ENCODE assay signal across 25 mouse cellular contexts in the genomic region with DNA sequence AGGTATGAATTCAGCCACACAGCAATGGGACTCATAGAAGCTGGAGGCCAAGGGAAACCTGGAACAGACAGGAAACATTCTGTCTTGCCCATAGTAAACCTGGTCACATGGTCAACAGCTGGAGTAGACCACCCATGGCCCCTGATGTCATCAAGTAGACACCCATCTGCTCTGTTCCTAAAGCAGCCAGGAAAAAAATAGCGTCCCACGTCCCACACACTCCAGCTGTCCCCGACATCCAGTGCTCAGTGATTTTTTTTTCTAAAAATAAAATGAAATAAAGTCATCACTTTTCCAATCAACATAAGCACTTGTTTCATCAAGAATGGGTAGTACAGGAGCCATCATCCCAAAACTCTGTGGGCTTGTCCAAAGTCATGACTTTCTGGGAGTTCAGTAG.
DNase-seq lines count a peak whose midpoint lies in the region.
"Had no signal": no experiment of that assay in that cellular context is flagged by ENCODE, and none has a peak within 500 bp of the region (broad histone marks: within the 10 kb centered on the region; RNA-seq: fewer than 3 reads in every experiment).

No protein-coding gene starts in this region.

- no peaks in the 10 kb centered on the region for H3K4me1 ChIP-seq in heart, embryonic 10.5 days
- H3K4me1 ChIP-seq: hindbrain, embryonic 12.5 days; intestine, embryonic 15.5 days; limb, embryonic 10.5 days; limb, embryonic 15.5 days; liver, embryonic 13.5 days; midbrain, embryonic 13.5 days; neural tube, embryonic 13.5 days had no signal

- DNase-seq in heart, adult 11 months, result peak; percentile 68
- no peak for DNase-seq in heart, embryonic 10.5 days (ENCODE audit: low spot score)
- DNase-seq in left cerebral cortex, postnatal 25 days (ENCODE audit: low spot score in 2 of 2), result peak; percentile 58 to 81
- DNase-seq in left cerebral cortex, adult 11 months (ENCODE audit: low spot score), result no peak
- DNase-seq in right cerebral cortex, postnatal 14 days, result peak; percentile 17
- DNase-seq in urinary bladder, postnatal 4 days (ENCODE audit: low spot score in 2 of 2), result no peak
- DNase-seq in kidney, postnatal 25 days, result no peak
- DNase-seq: adrenal gland, postnatal 25 days; cerebellum, adult 18-20 months; cerebellum, postnatal 10 days; gastrocnemius, postnatal 14 days; heart, postnatal 36 days; kidney, adult 2 months; liver, embryonic 13.5 days; lung, adult 18-20 months; thymus, postnatal 14 days had no signal

- no peak overlapping the region for H3K4me3 ChIP-seq in heart, embryonic 10.5 days
- H3K4me3 ChIP-seq: erythroblast, embryonic 14.5 days; hindbrain, embryonic 12.5 days; intestine, embryonic 15.5 days; limb, embryonic 10.5 days; limb, embryonic 15.5 days; liver, embryonic 13.5 days; midbrain, embryonic 13.5 days; neural tube, embryonic 13.5 days had no signal

- intact Hi-C loops in left cerebral cortex, postnatal 25 days (cut with DNase I), result loop anchor here (2.0 to 5.0 kb wide), 3 partner anchors 42 to 139 kb away; no protein-coding TSS in a partner anchor

- H3K27ac ChIP-seq in heart, embryonic 10.5 days, result no peak overlapping the region
- H3K27ac ChIP-seq: hindbrain, embryonic 12.5 days; hindbrain, postnatal 0 days; intestine, embryonic 15.5 days; limb, embryonic 10.5 days; limb, embryonic 15.5 days; liver, embryonic 13.5 days; macrophage; midbrain, embryonic 13.5 days; neural tube, embryonic 13.5 days had no signal

- no peaks in the 10 kb centered on the region for H3K27me3 ChIP-seq in heart, embryonic 10.5 days (ENCODE audit: insufficient read depth, poor library complexity, severe bottlenecking)
- H3K27me3 ChIP-seq: hindbrain, embryonic 12.5 days; intestine, embryonic 15.5 days; limb, embryonic 15.5 days; liver, embryonic 13.5 days; midbrain, embryonic 13.5 days; neural tube, embryonic 13.5 days had no signal

- 82% methylated on average over 3 of the region's 3 CpGs for WGBS in heart, embryonic 10.5 days

- H3K36me3 ChIP-seq in heart, embryonic 10.5 days, result no peaks in the 10 kb centered on the region
- H3K36me3 ChIP-seq: hindbrain, embryonic 12.5 days; intestine, embryonic 15.5 days; limb, embryonic 10.5 days; limb, embryonic 15.5 days; liver, embryonic 13.5 days; midbrain, embryonic 13.5 days; neural tube, embryonic 13.5 days had no signal

- no peaks in the 10 kb centered on the region for H3K9me3 ChIP-seq in heart, embryonic 10.5 days
- H3K9me3 ChIP-seq: hindbrain, embryonic 12.5 days; intestine, embryonic 15.5 days; limb, embryonic 10.5 days; limb, embryonic 15.5 days; liver, embryonic 13.5 days; midbrain, embryonic 13.5 days; neural tube, embryonic 13.5 days had no signal

Comparison
In these comparisons a context has a peak if more than half of its experiments do, and no peak if none do; other contexts are left out.
1. DNase-seq: peak in heart, adult 11 months (single experiment), left cerebral cortex, postnatal 25 days (2 of 2) and right cerebral cortex, postnatal 14 days (single experiment); none in heart, embryonic 10.5 days (single experiment), left cerebral cortex, adult 11 months (single experiment), urinary bladder, postnatal 4 days (0 of 2) and kidney, postnatal 25 days (0 of 2).